Mouse (Mus musculus): ENCODE results near the gene Cct7. TPM values are rescaled to one million over a fixed set of nuclear protein-coding genes. Genes with fewer than 3 reads are reported as not detected.
A peak's percentile ranks its signal among the peaks of the same experiment; 100 is the strongest.

The Cct7 gene
- polyA plus RNA-seq, 1 experiment from 2014 or later, result 644 TPM

GRCm38 (mm10) chr6:85469660-85470430 lies 18.5 kb downstream of the Cct7 start:
- DNase-seq (ENCODE audit: low spot score), result no peak
- Histone ChIP-seq H3K27ac (ENCODE audit: low read depth, low read length) (no peak overlapping the region), H3K27me3 (ENCODE audit: control insufficient read depth, insufficient read depth, low read length) (no peaks in the 10 kb centered on the region), H3K4me2 (replicated peaks; ENCODE audit: low read depth, low read length) (no peak overlapping the region), H3K9ac (ENCODE audit: low read depth, low read length) (no peak overlapping the region), H3K4me1 (replicated peaks; ENCODE audit: control insufficient read depth, insufficient read depth, low read length) (no peaks in the 10 kb centered on the region), H3K4me3 (ENCODE audit: low read depth, low read length) (no peak overlapping the region), H3K36me3 (ENCODE audit: control insufficient read depth, insufficient read depth, low read length) (peaks cover 28% of the 10 kb centered on the region), H3K9me3 (ENCODE audit: control insufficient read depth, low read length) (no peaks in the 10 kb centered on the region)
- no peak for ATAC-seq (ENCODE audit: low FRiP score)
- WGBS, result 84% methylated on average over 5 of the region's 5 CpGs

- WGBS, result 62% methylated on average over 8 of the region's 8 CpGs
- no peaks in the 10 kb centered on the region for H3K4me1 ChIP-seq (replicated peaks; ENCODE audit: control insufficient read depth, insufficient read depth, low read length)
- H3K4me3 ChIP-seq (ENCODE audit: low read depth, low read length), result no peak overlapping the region
- H3K9ac ChIP-seq (ENCODE audit: low read depth, low read length), result no peak overlapping the region
- ATAC-seq (ENCODE audit: low FRiP score) (no peak), DNase-seq (ENCODE audit: low spot score) (no peak)
- H3K9me3 ChIP-seq (ENCODE audit: control insufficient read depth, low read length), result no peaks in the 10 kb centered on the region
- H3K36me3 ChIP-seq (ENCODE audit: control insufficient read depth, insufficient read depth, low read length), result peaks cover 10% of the 10 kb centered on the region
- H3K27ac ChIP-seq (ENCODE audit: low read depth, low read length), result no peak overlapping the region
- no peaks in the 10 kb centered on the region for H3K27me3 ChIP-seq (ENCODE audit: control insufficient read depth, insufficient read depth, low read length)
- no peak overlapping the region for H3K4me2 ChIP-seq (replicated peaks; ENCODE audit: low read depth, low read length)
Measured at GRCm38 (mm10) chr6:85471962-85472361, 20.6 kb downstream of the Cct7 start.

GRCm38 (mm10) chr6:85472542-85472941 lies 21.2 kb downstream of the Cct7 start:
- no peak overlapping the region for H3K27ac ChIP-seq (ENCODE audit: low read depth, low read length)
- ATAC-seq (ENCODE audit: low FRiP score) (no peak), DNase-seq (ENCODE audit: low spot score) (no peak)
- H3K4me1 ChIP-seq (replicated peaks; ENCODE audit: control insufficient read depth, insufficient read depth, low read length), result no peaks in the 10 kb centered on the region
- H3K4me3 ChIP-seq (ENCODE audit: low read depth, low read length), result no peak overlapping the region
- no peak overlapping the region for H3K4me2 ChIP-seq (replicated peaks; ENCODE audit: low read depth, low read length)
- no peak overlapping the region for H3K9ac ChIP-seq (ENCODE audit: low read depth, low read length)
- WGBS, result 50% methylated on average over 5 of the region's 5 CpGs
- no peaks in the 10 kb centered on the region for H3K9me3 ChIP-seq (ENCODE audit: control insufficient read depth, low read length)
- H3K27me3 ChIP-seq (ENCODE audit: control insufficient read depth, insufficient read depth, low read length), result no peaks in the 10 kb centered on the region
- H3K36me3 ChIP-seq (ENCODE audit: control insufficient read depth, insufficient read depth, low read length), result peaks cover 4% of the 10 kb centered on the region

DNA sequence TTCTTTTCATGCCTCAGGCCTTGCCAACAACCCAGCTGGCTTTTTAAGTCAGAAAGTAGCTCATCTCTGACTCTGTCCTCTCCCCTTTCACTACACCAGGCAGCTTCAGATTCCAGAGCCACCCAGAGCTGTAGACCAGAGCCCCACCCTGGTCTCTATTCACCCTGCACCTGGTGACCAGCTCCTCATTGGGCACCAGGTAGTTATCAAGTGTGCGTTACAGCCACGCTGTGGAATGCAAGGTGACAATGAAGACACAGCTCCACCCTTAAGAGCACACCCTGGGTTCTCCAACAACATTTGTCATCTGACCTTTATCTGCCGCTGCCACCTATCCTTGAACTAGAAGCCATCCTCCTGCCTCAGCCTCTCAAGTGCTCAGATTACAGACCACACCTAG lies 24.3 kb downstream of the Cct7 start:
- Histone ChIP-seq H3K4me3 (ENCODE audit: low read depth, low read length) (no peak overlapping the region), H3K36me3 (ENCODE audit: control insufficient read depth, insufficient read depth, low read length) (no peaks in the 10 kb centered on the region), H3K27ac (ENCODE audit: low read depth, low read length) (no peak overlapping the region), H3K4me2 (replicated peaks; ENCODE audit: low read depth, low read length) (no peak overlapping the region), H3K4me1 (replicated peaks; ENCODE audit: control insufficient read depth, insufficient read depth, low read length) (no peaks in the 10 kb centered on the region), H3K27me3 (ENCODE audit: control insufficient read depth, insufficient read depth, low read length) (0 out of 2 replicates have a peak, but pooled peaks cover 2% of the 10 kb centered on the region), H3K9ac (ENCODE audit: low read depth, low read length) (no peak overlapping the region), H3K9me3 (ENCODE audit: control insufficient read depth, low read length) (no peaks in the 10 kb centered on the region)
- 90% methylated on average over 3 of the region's 3 CpGs for WGBS
- DNase-seq (ENCODE audit: low spot score) (no peak), ATAC-seq (ENCODE audit: low FRiP score) (no peak)

DNA sequence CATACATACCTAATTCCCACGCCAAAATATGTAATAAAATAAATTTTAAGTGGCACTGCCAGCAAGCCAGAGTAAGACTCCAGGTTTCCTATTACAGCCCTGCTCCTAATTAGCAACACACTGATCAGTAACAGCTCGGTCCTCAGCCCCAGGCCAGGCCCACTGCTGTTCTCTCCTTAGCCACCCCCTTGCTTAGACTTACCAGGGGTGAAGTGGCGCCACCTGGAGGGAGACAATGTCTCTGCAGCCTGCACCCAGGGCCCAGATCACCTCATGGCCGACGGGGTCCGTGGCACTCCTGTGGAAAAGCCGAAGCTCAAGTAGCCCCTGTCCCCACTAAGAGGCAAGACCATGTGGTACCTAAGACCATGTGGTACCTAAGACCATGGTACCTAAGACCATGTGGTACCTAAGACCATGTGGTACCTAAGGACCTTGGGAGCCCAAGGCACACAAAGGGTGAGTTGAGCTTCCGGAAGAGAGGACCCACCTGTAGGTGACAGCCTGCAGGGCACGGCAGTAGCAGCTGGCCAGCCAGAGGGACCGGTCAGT lies 26.1 kb downstream of the Cct7 start:
- Histone ChIP-seq H3K4me2 (replicated peaks; ENCODE audit: low read depth, low read length) (no peak overlapping the region), H3K36me3 (ENCODE audit: control insufficient read depth, insufficient read depth, low read length) (no peaks in the 10 kb centered on the region), H3K27ac (ENCODE audit: low read depth, low read length) (no peak overlapping the region), H3K9ac (ENCODE audit: low read depth, low read length) (no peak overlapping the region), H3K4me1 (replicated peaks; ENCODE audit: control insufficient read depth, insufficient read depth, low read length) (no peaks in the 10 kb centered on the region), H3K27me3 (ENCODE audit: control insufficient read depth, insufficient read depth, low read length) (peaks cover 8% of the 10 kb centered on the region), H3K4me3 (ENCODE audit: low read depth, low read length) (no peak overlapping the region), H3K9me3 (ENCODE audit: control insufficient read depth, low read length) (no peaks in the 10 kb centered on the region)
- DNase-seq (ENCODE audit: low spot score) (peak; percentile 56), ATAC-seq (ENCODE audit: low FRiP score) (0 out of 2 replicates have a peak, but pooled peaks have one; percentile 40)
- 39% methylated on average over 10 of the region's 10 CpGs for WGBS

- H3K27me3 ChIP-seq (ENCODE audit: control insufficient read depth, insufficient read depth, low read length), result peaks cover 12% of the 10 kb centered on the region
- WGBS, result 41% methylated on average over 14 of the region's 14 CpGs
Measured at GRCm38 (mm10) chr6:85478416-85478815, 27.1 kb downstream of the Cct7 start.

GRCm38 (mm10) chr6:85479979-85480378 lies 28.7 kb downstream of the Cct7 start:
- no peak overlapping the region for H3K27ac ChIP-seq (ENCODE audit: low read depth, low read length)
- H3K4me2 ChIP-seq (replicated peaks; ENCODE audit: low read depth, low read length), result no peak overlapping the region
- H3K9me3 ChIP-seq (ENCODE audit: control insufficient read depth, low read length), result no peaks in the 10 kb centered on the region
- no peak overlapping the region for H3K4me3 ChIP-seq (ENCODE audit: low read depth, low read length)
- no peak for ATAC-seq (ENCODE audit: low FRiP score)
- no peak overlapping the region for H3K9ac ChIP-seq (ENCODE audit: low read depth, low read length)
- no peak for DNase-seq (ENCODE audit: low spot score)
- peaks cover 6% of the 10 kb centered on the region; the same call in 1 of the 2 replicates for H3K4me1 ChIP-seq (replicated peaks; ENCODE audit: control insufficient read depth, insufficient read depth, low read length)
- H3K36me3 ChIP-seq (ENCODE audit: control insufficient read depth, insufficient read depth, low read length), result no peaks in the 10 kb centered on the region
- WGBS, result 83% methylated on average over 5 of the region's 5 CpGs
- H3K27me3 ChIP-seq (ENCODE audit: control insufficient read depth, insufficient read depth, low read length), result peaks cover 28% of the 10 kb centered on the region

More at GRCm38 (mm10) chr6:85478416-85478815, 27.1 kb downstream of the Cct7 start:
- DNase-seq (ENCODE audit: low spot score) (no peak), ATAC-seq (ENCODE audit: low FRiP score) (no peak)
- Histone ChIP-seq H3K9me3 (ENCODE audit: control insufficient read depth, low read length) (no peaks in the 10 kb centered on the region), H3K27ac (ENCODE audit: low read depth, low read length) (no peak overlapping the region), H3K36me3 (ENCODE audit: control insufficient read depth, insufficient read depth, low read length) (no peaks in the 10 kb centered on the region), H3K4me1 (replicated peaks; ENCODE audit: control insufficient read depth, insufficient read depth, low read length) (no peaks in the 10 kb centered on the region), H3K9ac (ENCODE audit: low read depth, low read length) (no peak overlapping the region), H3K4me3 (ENCODE audit: low read depth, low read length) (no peak overlapping the region), H3K4me2 (replicated peaks; ENCODE audit: low read depth, low read length) (no peak overlapping the region)

DNA sequence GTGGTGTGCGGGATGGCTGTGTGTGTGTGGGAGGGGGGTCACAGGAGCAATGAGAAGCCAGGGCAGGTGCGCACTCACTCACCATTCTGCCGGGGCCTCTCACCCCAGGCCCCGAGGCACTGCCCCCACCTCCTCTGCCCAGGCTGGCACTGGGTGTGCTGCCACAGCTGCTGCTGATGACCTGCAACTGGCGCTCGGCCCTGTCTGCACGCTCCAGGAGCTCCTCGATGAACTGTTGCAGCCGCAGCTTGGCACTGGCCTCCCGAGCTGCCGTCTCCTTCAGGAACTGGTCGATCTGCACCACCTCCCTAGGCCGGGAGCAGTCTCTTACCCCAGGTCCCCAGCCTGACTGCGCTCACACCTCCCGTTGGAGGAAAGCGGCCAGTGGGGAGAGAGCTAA lies 29.4 kb downstream of the Cct7 start:
- no peak for ATAC-seq (ENCODE audit: low FRiP score)
- no peak overlapping the region for H3K9ac ChIP-seq (ENCODE audit: low read depth, low read length)
- peaks cover 35% of the 10 kb centered on the region for H3K27me3 ChIP-seq (ENCODE audit: control insufficient read depth, insufficient read depth, low read length)
- no peaks in the 10 kb centered on the region for H3K9me3 ChIP-seq (ENCODE audit: control insufficient read depth, low read length)
- 73% methylated on average over 16 of the region's 16 CpGs for WGBS
- H3K4me1 ChIP-seq (replicated peaks; ENCODE audit: control insufficient read depth, insufficient read depth, low read length), result peaks cover 6% of the 10 kb centered on the region; the same call in 1 of the 2 replicates
- H3K4me2 ChIP-seq (replicated peaks; ENCODE audit: low read depth, low read length), result no peak overlapping the region
- no peaks in the 10 kb centered on the region for H3K36me3 ChIP-seq (ENCODE audit: control insufficient read depth, insufficient read depth, low read length)
- no peak for DNase-seq (ENCODE audit: low spot score)
- H3K4me3 ChIP-seq (ENCODE audit: low read depth, low read length), result no peak overlapping the region
- no peak overlapping the region for H3K27ac ChIP-seq (ENCODE audit: low read depth, low read length)
